Mouse (Mus musculus): ENCODE measurements around the gene Atp1b1. TPM values are rescaled to one million over a fixed set of nuclear protein-coding genes. Genes with fewer than 3 reads are reported as not detected.

The Atp1b1 gene
- polyA plus RNA-seq, 1 experiment from 2014 or later = 14.3 TPM

GRCm38 (mm10) chr1:164452580-164452979, 5.6 kb downstream of the Atp1b1 start:
- Histone ChIP-seq H3K4me3 (ENCODE audit: low read depth, low read length) (no peak overlapping the region), H3K4me1 (replicated peaks; ENCODE audit: control insufficient read depth, insufficient read depth, low read length) (peaks cover 12% of the 10 kb centered on the region), H3K36me3 (ENCODE audit: control insufficient read depth, insufficient read depth, low read length) (no peaks in the 10 kb centered on the region), H3K9ac (ENCODE audit: low read length) (no peak overlapping the region), H3K27ac (ENCODE audit: low read depth, low read length) (no peak overlapping the region), H3K4me2 (ENCODE audit: low read depth, low read length, severe bottlenecking) (no peak overlapping the region), H3K9me3 (ENCODE audit: control insufficient read depth, low read length) (no peaks in the 10 kb centered on the region), H3K27me3 (ENCODE audit: control insufficient read depth, insufficient read depth, low read length) (no peaks in the 10 kb centered on the region; the same call in 1 of the 2 replicates)
- ATAC-seq (replicated peaks; ENCODE audit: low FRiP score) (no peak), DNase-seq (ENCODE audit: low spot score) (no peak)
- 93% methylated on average over 6 of the region's 6 CpGs for WGBS

DNA sequence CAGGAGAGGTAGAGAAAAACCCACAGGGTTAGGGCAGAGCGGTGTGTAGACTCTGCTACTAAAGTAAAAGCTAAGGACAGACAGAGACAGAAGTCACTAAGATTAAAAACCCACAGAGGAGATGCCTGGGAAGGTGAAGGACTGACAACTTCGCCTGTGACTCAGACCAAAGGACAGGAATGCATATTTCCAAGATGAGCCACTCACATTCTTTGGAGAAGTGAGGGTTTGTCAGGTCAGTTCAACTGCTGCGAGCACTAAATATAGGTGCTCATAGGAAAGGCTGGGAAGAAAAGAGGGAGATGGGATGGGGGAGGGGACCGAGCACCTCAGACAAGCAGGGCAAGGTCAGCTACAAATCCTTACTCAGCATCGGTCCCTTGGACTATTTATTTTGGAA, 6.8 kb downstream of the Atp1b1 start:
- Histone ChIP-seq H3K27ac (ENCODE audit: low read depth, low read length) (no peak overlapping the region), H3K36me3 (ENCODE audit: control insufficient read depth, insufficient read depth, low read length) (no peaks in the 10 kb centered on the region), H3K4me1 (replicated peaks; ENCODE audit: control insufficient read depth, insufficient read depth, low read length) (peaks cover 6% of the 10 kb centered on the region; the same call in 1 of the 2 replicates), H3K4me3 (ENCODE audit: low read depth, low read length) (no peak overlapping the region), H3K9ac (ENCODE audit: low read length) (no peak overlapping the region), H3K27me3 (ENCODE audit: control insufficient read depth, insufficient read depth, low read length) (no peaks in the 10 kb centered on the region; the same call in 1 of the 2 replicates), H3K4me2 (ENCODE audit: low read depth, low read length, severe bottlenecking) (no peak overlapping the region), H3K9me3 (ENCODE audit: control insufficient read depth, low read length) (no peaks in the 10 kb centered on the region)
- no peak for DNase-seq (ENCODE audit: low spot score)
- 85% methylated on average over 5 of the region's 5 CpGs for WGBS
- no peak for ATAC-seq (replicated peaks; ENCODE audit: low FRiP score)

DNA sequence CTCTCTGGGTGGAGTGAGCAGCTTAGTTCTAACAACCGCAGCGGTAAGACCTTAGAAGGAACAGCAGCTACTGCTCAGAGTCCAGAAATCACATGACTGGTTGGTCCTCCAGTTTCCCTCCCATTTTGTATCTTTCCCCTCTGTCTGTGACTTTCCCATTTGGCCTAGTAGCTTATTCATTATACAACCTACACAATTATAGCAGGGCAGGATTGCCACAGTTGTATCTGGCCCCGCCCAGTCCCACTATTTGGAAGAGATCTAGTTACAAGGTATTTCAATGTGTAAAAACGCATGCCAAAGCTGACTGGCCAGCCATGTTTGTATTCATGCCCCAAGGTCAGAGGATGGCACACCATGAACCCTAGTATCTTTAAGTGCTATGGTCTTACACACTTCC, 7.5 kb downstream of the Atp1b1 start:
- H3K4me1 ChIP-seq (replicated peaks; ENCODE audit: control insufficient read depth, insufficient read depth, low read length) = peaks cover 4% of the 10 kb centered on the region; the same call in 1 of the 2 replicates
- no peaks in the 10 kb centered on the region for H3K9me3 ChIP-seq (ENCODE audit: control insufficient read depth, low read length)
- ATAC-seq (replicated peaks; ENCODE audit: low FRiP score) = no peak
- 90% methylated on average over 4 of the region's 4 CpGs for WGBS
- H3K27ac ChIP-seq (ENCODE audit: low read depth, low read length) = no peak overlapping the region
- no peak for DNase-seq (ENCODE audit: low spot score)
- no peaks in the 10 kb centered on the region for H3K36me3 ChIP-seq (ENCODE audit: control insufficient read depth, insufficient read depth, low read length)
- no peak overlapping the region for H3K9ac ChIP-seq (ENCODE audit: low read length)
- H3K4me3 ChIP-seq (ENCODE audit: low read depth, low read length) = no peak overlapping the region
- no peak overlapping the region for H3K4me2 ChIP-seq (ENCODE audit: low read depth, low read length, severe bottlenecking)
- no peaks in the 10 kb centered on the region for H3K27me3 ChIP-seq (ENCODE audit: control insufficient read depth, insufficient read depth, low read length)

DNA sequence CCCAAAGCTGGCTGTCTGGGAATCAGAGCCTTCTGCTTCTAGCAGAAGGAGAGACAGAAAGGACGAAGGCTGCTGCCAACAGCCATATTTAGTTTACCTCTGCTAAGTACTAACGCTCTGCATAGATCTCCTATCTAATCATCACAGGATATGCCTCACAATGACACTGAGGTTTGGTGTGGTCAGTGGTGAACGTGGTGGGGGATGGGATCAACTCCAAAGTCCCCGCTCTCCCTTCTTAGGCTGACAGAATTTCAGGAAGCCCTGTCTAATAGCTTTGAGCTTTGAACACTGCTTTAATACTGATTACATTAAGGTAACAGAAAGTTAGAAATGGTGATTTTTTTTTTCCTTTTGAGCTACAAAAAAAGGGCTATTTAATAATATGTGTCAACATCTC, 7.9 kb downstream of the Atp1b1 start:
- H3K36me3 ChIP-seq (ENCODE audit: control insufficient read depth, insufficient read depth, low read length) = no peaks in the 10 kb centered on the region
- 87% methylated on average over 4 of the region's 4 CpGs for WGBS
- DNase-seq (ENCODE audit: low spot score) = no peak

GRCm38 (mm10) chr1:164449626-164450025, 8.5 kb downstream of the Atp1b1 start:
- Histone ChIP-seq H3K4me3 (ENCODE audit: low read depth, low read length) (no peak overlapping the region), H3K4me2 (ENCODE audit: low read depth, low read length, severe bottlenecking) (no peak overlapping the region), H3K9me3 (ENCODE audit: control insufficient read depth, low read length) (no peaks in the 10 kb centered on the region), H3K4me1 (replicated peaks; ENCODE audit: control insufficient read depth, insufficient read depth, low read length) (peaks cover under 1% of the 10 kb centered on the region; the same call in 1 of the 2 replicates), H3K27ac (ENCODE audit: low read depth, low read length) (no peak overlapping the region), H3K9ac (ENCODE audit: low read length) (no peak overlapping the region), H3K27me3 (ENCODE audit: control insufficient read depth, insufficient read depth, low read length) (no peaks in the 10 kb centered on the region), H3K36me3 (ENCODE audit: control insufficient read depth, insufficient read depth, low read length) (no peaks in the 10 kb centered on the region)
- no peak for DNase-seq (ENCODE audit: low spot score)
- ATAC-seq (replicated peaks; ENCODE audit: low FRiP score) = no peak
- WGBS = 94% methylated on average over 8 of the region's 8 CpGs

More for the DNA sequence above, 7.9 kb downstream of the Atp1b1 start:
- no peak for ATAC-seq (replicated peaks; ENCODE audit: low FRiP score)
- Histone ChIP-seq H3K27ac (ENCODE audit: low read depth, low read length) (no peak overlapping the region), H3K4me2 (ENCODE audit: low read depth, low read length, severe bottlenecking) (no peak overlapping the region), H3K4me3 (ENCODE audit: low read depth, low read length) (no peak overlapping the region), H3K9me3 (ENCODE audit: control insufficient read depth, low read length) (no peaks in the 10 kb centered on the region), H3K9ac (ENCODE audit: low read length) (no peak overlapping the region), H3K27me3 (ENCODE audit: control insufficient read depth, insufficient read depth, low read length) (no peaks in the 10 kb centered on the region), H3K4me1 (replicated peaks; ENCODE audit: control insufficient read depth, insufficient read depth, low read length) (peaks cover 4% of the 10 kb centered on the region; the same call in 1 of the 2 replicates)

DNA sequence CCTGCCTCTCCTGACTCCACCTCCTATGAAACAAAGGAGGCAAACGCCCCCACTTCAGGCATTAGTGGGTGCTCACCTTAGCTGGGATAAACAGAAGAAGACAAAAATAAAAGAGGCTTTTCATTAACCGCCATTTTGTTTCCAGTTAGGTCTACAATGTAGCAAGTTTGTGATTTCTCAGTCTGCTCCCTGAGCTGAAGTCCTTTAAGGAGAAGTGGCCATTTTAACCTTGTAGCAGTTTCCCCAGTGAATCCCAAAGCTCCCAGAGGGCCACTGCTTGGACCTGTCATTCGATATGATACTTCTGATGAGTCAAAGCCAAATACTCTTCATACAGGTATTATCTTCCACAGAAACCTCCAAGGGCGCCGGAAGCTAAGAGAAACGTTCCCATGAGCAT, 10.6 kb downstream of the Atp1b1 start:
- WGBS = 86% methylated on average over 6 of the region's 6 CpGs
- no peak for DNase-seq (ENCODE audit: low spot score)
- Histone ChIP-seq H3K36me3 (ENCODE audit: control insufficient read depth, insufficient read depth, low read length) (no peaks in the 10 kb centered on the region), H3K4me2 (ENCODE audit: low read depth, low read length, severe bottlenecking) (no peak overlapping the region), H3K9ac (ENCODE audit: low read length) (no peak overlapping the region), H3K27ac (ENCODE audit: low read depth, low read length) (no peak overlapping the region), H3K4me3 (ENCODE audit: low read depth, low read length) (no peak overlapping the region), H3K27me3 (ENCODE audit: control insufficient read depth, insufficient read depth, low read length) (no peaks in the 10 kb centered on the region), H3K4me1 (replicated peaks; ENCODE audit: control insufficient read depth, insufficient read depth, low read length) (no peaks in the 10 kb centered on the region), H3K9me3 (ENCODE audit: control insufficient read depth, low read length) (no peaks in the 10 kb centered on the region)
- no peak for ATAC-seq (replicated peaks; ENCODE audit: low FRiP score)

- ATAC-seq (replicated peaks; ENCODE audit: low FRiP score) = no peak; the same call in 1 of the 2 replicates
- H3K36me3 ChIP-seq (ENCODE audit: control insufficient read depth, insufficient read depth, low read length) = no peaks in the 10 kb centered on the region; the same call in 1 of the 2 replicates
These were observed 11.6 kb downstream of the Atp1b1 start for GRCm38 (mm10) chr1:164446535-164446934.

GRCm38 (mm10) chr1:164445620-164446162, 12.5 kb downstream of the Atp1b1 start:
- H3K4me1 ChIP-seq (replicated peaks; ENCODE audit: control insufficient read depth, insufficient read depth, low read length) = no peaks in the 10 kb centered on the region
- H3K27me3 ChIP-seq (ENCODE audit: control insufficient read depth, insufficient read depth, low read length) = no peaks in the 10 kb centered on the region
- no peak overlapping the region for H3K9ac ChIP-seq (ENCODE audit: low read length)
- H3K27ac ChIP-seq (ENCODE audit: low read depth, low read length) = no peak overlapping the region
- no peak overlapping the region for H3K4me2 ChIP-seq (ENCODE audit: low read depth, low read length, severe bottlenecking)
- 84% methylated on average over 5 of the region's 5 CpGs for WGBS
- no peak overlapping the region for H3K4me3 ChIP-seq (ENCODE audit: low read depth, low read length)
- H3K36me3 ChIP-seq (ENCODE audit: control insufficient read depth, insufficient read depth, low read length) = no peaks in the 10 kb centered on the region; the same call in 1 of the 2 replicates
- DNase-seq (ENCODE audit: low spot score) = no peak
- H3K9me3 ChIP-seq (ENCODE audit: control insufficient read depth, low read length) = no peaks in the 10 kb centered on the region
- no peak for ATAC-seq (replicated peaks; ENCODE audit: low FRiP score)

More at GRCm38 (mm10) chr1:164446535-164446934, 11.6 kb downstream of the Atp1b1 start:
- no peak overlapping the region for H3K4me2 ChIP-seq (ENCODE audit: low read depth, low read length, severe bottlenecking)
- DNase-seq (ENCODE audit: low spot score) = no peak
- H3K4me1 ChIP-seq (replicated peaks; ENCODE audit: control insufficient read depth, insufficient read depth, low read length) = no peaks in the 10 kb centered on the region
- 95% methylated on average over 10 of the region's 10 CpGs for WGBS
- no peaks in the 10 kb centered on the region for H3K9me3 ChIP-seq (ENCODE audit: control insufficient read depth, low read length)
- no peak overlapping the region for H3K9ac ChIP-seq (ENCODE audit: low read length)
- H3K27me3 ChIP-seq (ENCODE audit: control insufficient read depth, insufficient read depth, low read length) = no peaks in the 10 kb centered on the region
- no peak overlapping the region for H3K27ac ChIP-seq (ENCODE audit: low read depth, low read length)
- no peak overlapping the region for H3K4me3 ChIP-seq (ENCODE audit: low read depth, low read length)

- Histone ChIP-seq H3K36me3 (ENCODE audit: control insufficient read depth, insufficient read depth, low read length) (peaks cover 3% of the 10 kb centered on the region), H3K4me1 (replicated peaks; ENCODE audit: control insufficient read depth, insufficient read depth, low read length) (no peaks in the 10 kb centered on the region), H3K4me3 (ENCODE audit: low read depth, low read length) (no peak overlapping the region), H3K9me3 (ENCODE audit: control insufficient read depth, low read length) (no peaks in the 10 kb centered on the region), H3K9ac (ENCODE audit: low read length) (no peak overlapping the region), H3K27me3 (ENCODE audit: control insufficient read depth, insufficient read depth, low read length) (no peaks in the 10 kb centered on the region), H3K4me2 (ENCODE audit: low read depth, low read length, severe bottlenecking) (no peak overlapping the region), H3K27ac (ENCODE audit: low read depth, low read length) (no peak overlapping the region)
- DNase-seq (ENCODE audit: low spot score) = no peak
- ATAC-seq (replicated peaks; ENCODE audit: low FRiP score) = no peak
- 78% methylated on average over 18 of the region's 18 CpGs for WGBS
These were observed 16.7 kb downstream of the Atp1b1 start for GRCm38 (mm10) chr1:164441408-164441974.

All from forebrain, embryonic 11.5 days (tissue).